Mouse (Mus musculus) thymus, adult 18-20 months (tissue): ENCODE measurements around the gene Kcnmb4.
A peak's percentile ranks its signal among the peaks of the same experiment; 100 is the strongest.

ENCODE experiments used
- DNase-seq, 2 experiments: peaks; one replicate each; pipeline ENCODE4 v3.0.0; 2022; ENCODE audit warnings: mixed read lengths in 2 of 2

Kcnmb4 gene

DNA sequence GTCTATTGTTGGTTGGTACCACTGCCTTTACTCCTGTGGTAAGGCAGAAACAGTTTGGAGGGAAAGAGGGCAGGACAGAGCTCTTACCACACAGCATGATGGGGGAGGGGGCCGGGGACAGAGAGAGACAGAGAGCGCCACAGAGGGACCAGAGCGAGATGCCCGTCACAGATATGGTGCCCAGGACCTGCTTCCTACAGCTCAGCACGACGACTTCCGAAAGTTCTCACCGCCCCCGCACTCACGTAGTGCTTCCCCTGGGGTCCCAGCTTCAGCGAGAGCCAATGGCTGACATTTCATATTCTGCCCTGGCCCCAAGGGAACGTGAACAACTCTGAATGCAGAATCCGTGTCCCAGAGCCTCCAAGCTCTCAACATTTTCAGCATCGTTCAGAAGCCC lies 76.1 kb downstream of the Kcnmb4 start:
- peak; percentile 4 to 7 for DNase-seq

- DNase-seq: no peak
Measured at GRCm38 (mm10) chr10:116396966-116397365, 76.7 kb downstream of the Kcnmb4 start.

GRCm38 (mm10) chr10:116396279-116396678 lies 77.4 kb downstream of the Kcnmb4 start:
- DNase-seq: no peak

DNA sequence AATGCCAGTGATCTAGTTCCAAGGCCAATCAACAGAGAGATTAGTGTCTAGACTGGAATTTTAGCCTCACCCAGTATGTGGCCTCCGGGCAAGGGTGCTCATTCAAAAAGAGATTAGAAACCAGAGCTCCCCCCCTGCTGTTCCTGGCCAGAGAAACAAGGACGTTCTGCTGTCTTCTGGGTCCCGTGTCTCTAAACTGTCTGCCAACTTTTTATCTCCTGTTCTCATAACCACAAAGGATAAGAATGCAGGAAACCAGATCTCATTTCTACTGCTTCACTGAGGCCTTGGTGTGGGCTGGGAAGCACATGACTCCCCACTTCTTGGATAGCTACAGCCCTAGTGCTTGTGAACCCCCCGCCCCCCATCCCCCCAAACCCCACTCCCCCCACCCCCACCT lies 79.1 kb downstream of the Kcnmb4 start:
- DNase-seq: no peak

DNA sequence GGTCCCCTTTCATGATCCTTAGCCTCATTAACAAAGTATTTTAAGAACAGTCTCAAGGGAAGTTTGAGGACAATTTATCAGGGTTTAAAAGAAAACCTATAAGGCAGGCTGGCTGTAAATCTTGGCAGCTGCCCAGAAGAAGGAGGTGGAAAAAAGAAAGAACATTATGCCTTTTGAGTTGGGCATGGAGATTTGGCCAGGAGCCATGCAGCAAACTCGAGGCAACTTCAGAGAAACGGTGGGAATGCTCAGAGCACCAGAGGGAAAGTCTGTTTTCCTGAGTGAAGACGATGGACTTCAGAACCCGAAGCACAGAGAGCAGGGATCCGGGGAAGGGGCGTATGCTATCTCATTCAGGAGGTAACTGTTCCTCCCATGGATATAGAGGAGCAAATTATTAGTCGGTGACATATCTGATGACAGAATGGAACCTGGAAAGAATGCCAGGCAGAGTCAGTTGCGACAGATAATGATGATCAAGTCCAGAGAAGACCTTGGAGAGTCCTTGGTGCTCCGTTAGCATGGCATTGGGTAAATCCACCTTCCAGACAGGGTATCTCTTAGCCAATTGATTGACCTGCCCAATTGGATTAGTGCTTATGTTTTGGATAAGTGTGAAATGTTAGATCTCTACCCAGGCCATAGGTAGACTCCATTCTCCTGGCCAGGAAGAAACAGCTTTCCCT lies 79.7 kb downstream of the Kcnmb4 start:
- DNase-seq: no peak

- DNase-seq: no peak
Measured at GRCm38 (mm10) chr10:116388840-116389239, 84.8 kb downstream of the Kcnmb4 start.

GRCm38 (mm10) chr10:116386391-116386885 lies 87.2 kb downstream of the Kcnmb4 start:
- no peak for DNase-seq

GRCm38 (mm10) chr10:116384401-116384800 lies 89.3 kb downstream of the Kcnmb4 start:
- DNase-seq: no peak

DNA sequence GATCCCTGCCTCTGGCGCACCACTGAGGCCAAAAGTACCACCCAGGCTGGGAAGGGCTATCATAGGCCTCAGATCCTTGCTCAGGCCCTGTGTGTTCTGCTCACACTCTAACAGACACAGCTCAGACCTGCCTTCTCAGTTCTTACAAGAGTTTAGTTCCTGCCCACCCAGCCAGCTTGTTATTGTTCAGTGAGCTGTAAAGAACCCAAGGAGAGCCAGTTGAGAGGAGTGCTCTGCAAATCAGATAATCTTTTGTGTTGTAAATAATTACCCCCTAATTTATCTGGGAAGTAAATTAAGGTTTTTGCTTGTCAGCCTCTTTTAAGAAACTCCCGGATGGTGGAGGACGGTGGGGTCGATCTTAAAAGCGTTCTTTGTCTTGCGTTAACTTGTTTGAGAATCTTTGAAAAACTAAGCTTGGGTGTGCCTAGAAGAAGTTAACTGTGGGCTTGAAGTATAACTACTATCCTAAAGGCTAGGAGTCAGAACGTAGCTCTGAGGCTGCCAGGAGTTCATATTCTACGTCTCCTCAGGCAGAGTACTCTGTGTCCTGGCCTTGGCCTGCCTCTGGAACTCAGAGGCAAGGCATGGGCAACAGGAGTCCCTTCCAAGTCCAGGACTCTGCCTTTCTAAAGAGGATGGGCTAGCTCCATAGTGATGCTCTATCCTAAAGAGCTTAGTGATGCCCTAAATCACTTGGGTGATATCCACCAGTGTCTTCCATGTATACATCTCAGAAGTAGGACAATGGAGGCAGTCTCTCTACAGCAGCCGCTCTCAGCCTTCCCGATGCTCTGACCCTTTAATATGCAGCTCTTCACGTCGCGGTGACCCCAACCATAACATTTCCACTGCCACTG lies 90.6 kb downstream of the Kcnmb4 start:
- DNase-seq: no peak

- DNase-seq: no peak
Measured at GRCm38 (mm10) chr10:116376853-116377252, 96.8 kb downstream of the Kcnmb4 start.

- no peak for DNase-seq
Measured at GRCm38 (mm10) chr10:116374111-116374510, 99.6 kb downstream of the Kcnmb4 start.

- no peak for DNase-seq
Measured at GRCm38 (mm10) chr10:116370991-116371725, 102.5 kb downstream of the Kcnmb4 start.
